Mouse (Mus musculus): ENCODE data around the gene Fmnl2.
A peak's percentile ranks its signal among the peaks of the same experiment; 100 is the strongest.

The Fmnl2 gene

GRCm38 (mm10) chr2:52857611-52858528 is at the start of gene Fmnl2:
Fmnl2 (plus strand) TSS chr2:52857860.
- DNase-seq = peak; percentile 32

GRCm38 (mm10) chr2:52809988-52810387 is 47.7 kb upstream of the Fmnl2 start:
- no peak for DNase-seq

- no peak for DNase-seq
Observed at GRCm38 (mm10) chr2:52811691-52812090, 46.0 kb upstream of the Fmnl2 start.

- no peak for DNase-seq
Observed at GRCm38 (mm10) chr2:52817341-52817740, 40.3 kb upstream of the Fmnl2 start.

- DNase-seq = no peak
Observed at GRCm38 (mm10) chr2:52818944-52819343, 38.7 kb upstream of the Fmnl2 start.

GRCm38 (mm10) chr2:52822214-52822613 is 35.4 kb upstream of the Fmnl2 start:
- no peak for DNase-seq

- no peak for DNase-seq
Observed at GRCm38 (mm10) chr2:52828077-52828476, 29.6 kb upstream of the Fmnl2 start.

GRCm38 (mm10) chr2:52830513-52830912 is 27.1 kb upstream of the Fmnl2 start:
- DNase-seq = no peak

GRCm38 (mm10) chr2:52831585-52831984 is 26.1 kb upstream of the Fmnl2 start:
- no peak for DNase-seq

- DNase-seq = no peak
Observed at GRCm38 (mm10) chr2:52835726-52836125, 21.9 kb upstream of the Fmnl2 start.

GRCm38 (mm10) chr2:52839074-52839473 is 18.6 kb upstream of the Fmnl2 start:
- DNase-seq = no peak

- no peak for DNase-seq
Observed at GRCm38 (mm10) chr2:52839868-52840267, 17.8 kb upstream of the Fmnl2 start.

- no peak for DNase-seq
Observed at GRCm38 (mm10) chr2:52843861-52844260, 13.8 kb upstream of the Fmnl2 start.

- no peak for DNase-seq
Observed at GRCm38 (mm10) chr2:52844936-52845752, 12.5 kb upstream of the Fmnl2 start.

- no peak for DNase-seq
Observed at GRCm38 (mm10) chr2:52846506-52846905, 11.2 kb upstream of the Fmnl2 start.

GRCm38 (mm10) chr2:52849092-52849491 is 8.6 kb upstream of the Fmnl2 start:
- DNase-seq = no peak

- peak; percentile 14 for DNase-seq
Observed at GRCm38 (mm10) chr2:52858529-52859465, 1.1 kb downstream of the Fmnl2 start.

- DNase-seq = no peak
Observed at GRCm38 (mm10) chr2:52859466-52859840, 1.8 kb downstream of the Fmnl2 start.

- no peak for DNase-seq
Observed at GRCm38 (mm10) chr2:52860111-52860775, 2.6 kb downstream of the Fmnl2 start.

GRCm38 (mm10) chr2:52862046-52862759 is 4.5 kb downstream of the Fmnl2 start:
- DNase-seq = no peak

GRCm38 (mm10) chr2:52862760-52863124 is 5.1 kb downstream of the Fmnl2 start:
- DNase-seq = no peak

GRCm38 (mm10) chr2:52864635-52865034 is 7.0 kb downstream of the Fmnl2 start:
- DNase-seq = no peak
